Mouse (Mus musculus): ENCODE measurements around the gene Vmn1r14. TPM values are rescaled to one million over a fixed set of nuclear protein-coding genes. Genes with fewer than 3 reads are reported as not detected.
A peak's percentile ranks its signal among the peaks of the same experiment; 100 is the strongest.
"Not testable (repeated sequence)": the region's sequence is repeated elsewhere in the genome, so short reads cannot be mapped to it uniquely, and the experiment has no call there.

Vmn1r14 gene
- not detected in 2 replicates for polyA plus RNA-seq (2015; fragmentation: Nextera tagmentation; extraction: Ambion mirVana)

DNA sequence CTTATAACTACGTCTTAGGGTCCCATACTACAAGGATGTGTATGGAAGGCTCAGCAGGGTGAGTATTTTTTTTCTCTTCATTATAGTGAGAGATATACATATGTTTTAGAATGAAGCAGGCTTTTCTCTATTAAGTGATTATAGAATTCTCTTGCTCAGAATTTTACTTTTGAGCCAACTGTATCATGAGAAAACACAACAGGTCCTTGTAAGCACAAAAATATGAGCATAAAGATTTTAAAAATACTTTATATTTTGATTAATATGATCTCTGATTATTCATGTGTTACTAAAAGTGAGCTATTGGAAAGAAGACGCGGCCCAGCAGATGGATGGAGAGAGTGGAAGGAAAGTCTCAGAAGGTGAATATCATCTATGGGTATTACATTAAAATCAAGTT is at the start of gene Vmn1r14:
Vmn1r14 (plus strand) TSS at position 301 of the 400 bp plus-strand sequence.
- Histone ChIP-seq H3K4me3 (ENCODE audit: low read depth, low read length) (no peak within 1 kb of the TSS), H3K4me1 (ENCODE audit: control insufficient read depth, low read depth, low read length) (no peaks in the 10 kb centered on the region), H3K9ac (ENCODE audit: low read depth, low read length) (no peak within 1 kb of the TSS), H3K36me3 (ENCODE audit: control insufficient read depth, insufficient read depth) (no peaks in the 10 kb centered on the region), H3K9me3 (replicated peaks; ENCODE audit: control insufficient read depth, low read length) (no peaks in the 10 kb centered on the region), H3K27ac (ENCODE audit: low read length) (no peak within 1 kb of the TSS), H3K4me2 (ENCODE audit: low read depth, low read length) (no peak within 1 kb of the TSS), H3K27me3 (ENCODE audit: control insufficient read depth, insufficient read depth, low read depth, low read length) (no peaks in the 10 kb centered on the region)
- 77% methylated on average over 3 of the region's 3 CpGs for WGBS (ENCODE audit: insufficient replicate concordance)
- ATAC-seq (ENCODE audit: low read depth), result no peak

DNA sequence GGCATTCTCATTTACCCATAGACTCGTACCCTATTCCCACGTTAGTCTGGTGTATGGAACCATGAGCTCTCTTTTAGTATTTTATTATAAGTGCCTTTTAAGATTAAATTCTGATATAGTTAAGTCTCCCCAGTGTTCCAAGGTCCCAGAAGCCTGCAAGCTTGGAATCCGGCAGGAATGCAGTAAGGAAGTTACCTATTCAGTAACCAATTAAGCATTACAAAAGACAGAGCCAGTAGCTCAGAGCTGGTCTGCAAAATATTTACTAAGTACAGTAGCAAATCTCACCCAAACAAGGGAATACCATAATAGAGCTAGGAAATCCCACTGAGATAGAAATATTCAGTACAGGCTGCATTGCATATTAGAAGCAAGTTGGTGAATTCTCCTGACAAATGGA is 41.5 kb upstream of the Vmn1r14 start:
- H3K9me3 ChIP-seq (replicated peaks; ENCODE audit: control insufficient read depth, low read length); H3K27ac ChIP-seq (ENCODE audit: low read length); H3K4me1 ChIP-seq (ENCODE audit: control insufficient read depth, low read depth, low read length); H3K9ac ChIP-seq (ENCODE audit: low read depth, low read length); H3K4me3 ChIP-seq (ENCODE audit: low read depth, low read length); ATAC-seq (ENCODE audit: low read depth); H3K4me2 ChIP-seq (ENCODE audit: low read depth, low read length); H3K27me3 ChIP-seq (ENCODE audit: control insufficient read depth, insufficient read depth, low read depth, low read length); H3K36me3 ChIP-seq (ENCODE audit: control insufficient read depth, insufficient read depth): not testable (repeated sequence)
- WGBS (ENCODE audit: insufficient replicate concordance), result 41% methylated on average over 3 of the region's 3 CpGs

- not testable (repeated sequence) for H3K9me3 ChIP-seq (replicated peaks; ENCODE audit: control insufficient read depth, low read length); H3K27ac ChIP-seq (ENCODE audit: low read length); H3K4me1 ChIP-seq (ENCODE audit: control insufficient read depth, low read depth, low read length); ATAC-seq (ENCODE audit: low read depth); H3K9ac ChIP-seq (ENCODE audit: low read depth, low read length); H3K4me2 ChIP-seq (ENCODE audit: low read depth, low read length); H3K4me3 ChIP-seq (ENCODE audit: low read depth, low read length); H3K36me3 ChIP-seq (ENCODE audit: control insufficient read depth, insufficient read depth); H3K27me3 ChIP-seq (ENCODE audit: control insufficient read depth, insufficient read depth, low read depth, low read length)
- 81% methylated on average over 1 of the region's 1 CpGs for WGBS (ENCODE audit: insufficient replicate concordance)
Observed at GRCm38 (mm10) chr6:57202990-57203389, 28.5 kb upstream of the Vmn1r14 start, which contains the start of gene Vmn1r13. TSS of gene Vmn1r13 (plus strand) at chr6:57203290.

- 38% methylated on average over 1 of the region's 1 CpGs for WGBS (ENCODE audit: insufficient replicate concordance)
Observed at GRCm38 (mm10) chr6:57257652-57258051, 26.2 kb downstream of the Vmn1r14 start, which contains the start of gene Vmn1r15. TSS of gene Vmn1r15 (plus strand) at chr6:57257952.

DNA sequence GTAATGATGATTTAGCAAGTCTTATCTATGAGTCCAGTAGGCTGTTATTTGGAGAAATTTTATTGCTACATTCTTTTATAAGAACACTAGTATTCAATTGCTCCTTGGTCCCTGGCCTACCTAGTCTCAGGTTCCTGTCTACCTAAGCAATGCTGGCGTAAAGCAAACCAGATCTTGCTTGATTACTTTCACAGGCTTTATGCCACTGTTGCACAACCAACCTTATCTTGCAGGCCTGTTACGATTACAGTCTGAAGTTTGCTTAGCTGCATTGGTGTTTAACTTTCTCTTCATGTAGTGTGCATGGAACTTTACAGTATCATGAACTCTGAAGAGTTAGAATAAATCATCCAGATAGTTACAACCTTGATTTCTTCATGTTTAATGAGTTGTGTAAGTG is 29.5 kb downstream of the Vmn1r14 start:
- no peaks in the 10 kb centered on the region for H3K9me3 ChIP-seq (replicated peaks; ENCODE audit: control insufficient read depth, low read length)
- no peak overlapping the region for H3K9ac ChIP-seq (ENCODE audit: low read depth, low read length)
- H3K36me3 ChIP-seq (ENCODE audit: control insufficient read depth, insufficient read depth), result no peaks in the 10 kb centered on the region
- no peaks in the 10 kb centered on the region for H3K27me3 ChIP-seq (ENCODE audit: control insufficient read depth, insufficient read depth, low read depth, low read length)
- 0 out of 2 replicates have a peak, but pooled peaks have one; percentile 19 for ATAC-seq (ENCODE audit: low read depth)
- no peak overlapping the region for H3K4me3 ChIP-seq (ENCODE audit: low read depth, low read length)
- no peak overlapping the region for H3K27ac ChIP-seq (ENCODE audit: low read length)
- WGBS (ENCODE audit: insufficient replicate concordance), result 49% methylated on average over 2 of the region's 2 CpGs
- H3K4me2 ChIP-seq (ENCODE audit: low read depth, low read length), result no peak overlapping the region
- no peaks in the 10 kb centered on the region for H3K4me1 ChIP-seq (ENCODE audit: control insufficient read depth, low read depth, low read length)

More at GRCm38 (mm10) chr6:57257652-57258051, 26.2 kb downstream of the Vmn1r14 start, which contains the start of gene Vmn1r15:
- no peak within 1 kb of the TSS for H3K4me2 ChIP-seq (ENCODE audit: low read depth, low read length)
- no peak for ATAC-seq (ENCODE audit: low read depth)
- no peak within 1 kb of the TSS for H3K27ac ChIP-seq (ENCODE audit: low read length)
- no peak within 1 kb of the TSS for H3K9ac ChIP-seq (ENCODE audit: low read depth, low read length)
- no peaks in the 10 kb centered on the region for H3K4me1 ChIP-seq (ENCODE audit: control insufficient read depth, low read depth, low read length)
- no peak within 1 kb of the TSS for H3K4me3 ChIP-seq (ENCODE audit: low read depth, low read length)
- H3K27me3 ChIP-seq (ENCODE audit: control insufficient read depth, insufficient read depth, low read depth, low read length), result no peaks in the 10 kb centered on the region
- H3K9me3 ChIP-seq (replicated peaks; ENCODE audit: control insufficient read depth, low read length), result no peaks in the 10 kb centered on the region
- H3K36me3 ChIP-seq (ENCODE audit: control insufficient read depth, insufficient read depth), result no peaks in the 10 kb centered on the region

GRCm38 (mm10) chr6:57271881-57272280 is 40.4 kb downstream of the Vmn1r14 start:
- H3K36me3 ChIP-seq (ENCODE audit: control insufficient read depth, insufficient read depth), result no peaks in the 10 kb centered on the region
- 39% methylated on average over 3 of the region's 3 CpGs for WGBS (ENCODE audit: insufficient replicate concordance)
- no peaks in the 10 kb centered on the region for H3K27me3 ChIP-seq (ENCODE audit: control insufficient read depth, insufficient read depth, low read depth, low read length)
- H3K4me3 ChIP-seq (ENCODE audit: low read depth, low read length), result no peak overlapping the region
- H3K27ac ChIP-seq (ENCODE audit: low read length), result no peak overlapping the region
- H3K9me3 ChIP-seq (replicated peaks; ENCODE audit: control insufficient read depth, low read length), result no peaks in the 10 kb centered on the region
- no peak overlapping the region for H3K4me2 ChIP-seq (ENCODE audit: low read depth, low read length)
- H3K4me1 ChIP-seq (ENCODE audit: control insufficient read depth, low read depth, low read length), result no peaks in the 10 kb centered on the region
- H3K9ac ChIP-seq (ENCODE audit: low read depth, low read length), result no peak overlapping the region
- ATAC-seq (ENCODE audit: low read depth), result no peak

DNA sequence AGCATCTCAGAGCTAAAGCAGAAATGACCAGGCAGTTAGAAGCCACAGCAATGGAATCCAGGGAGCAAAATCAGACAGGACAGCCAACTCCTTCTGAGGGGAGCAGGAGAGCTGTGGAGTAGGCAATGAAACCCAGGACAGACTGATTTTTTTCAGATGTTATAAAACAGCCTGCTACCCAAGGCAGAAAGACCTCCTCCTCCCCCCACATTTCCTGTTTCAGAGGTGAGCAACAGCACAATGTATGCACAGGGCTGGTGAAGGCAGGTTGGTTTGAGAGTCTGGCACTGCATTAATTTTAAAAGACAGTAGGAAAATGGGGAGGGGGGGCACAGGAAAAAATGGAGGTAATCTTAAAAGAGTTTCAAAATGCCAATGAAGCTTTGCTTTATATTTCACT is 41.0 kb downstream of the Vmn1r14 start:
- Histone ChIP-seq H3K4me3 (ENCODE audit: low read depth, low read length) (no peak overlapping the region), H3K36me3 (ENCODE audit: control insufficient read depth, insufficient read depth) (no peaks in the 10 kb centered on the region), H3K4me2 (ENCODE audit: low read depth, low read length) (no peak overlapping the region), H3K27me3 (ENCODE audit: control insufficient read depth, insufficient read depth, low read depth, low read length) (no peaks in the 10 kb centered on the region), H3K9me3 (replicated peaks; ENCODE audit: control insufficient read depth, low read length) (no peaks in the 10 kb centered on the region), H3K9ac (ENCODE audit: low read depth, low read length) (no peak overlapping the region), H3K4me1 (ENCODE audit: control insufficient read depth, low read depth, low read length) (no peaks in the 10 kb centered on the region), H3K27ac (ENCODE audit: low read length) (no peak overlapping the region)
- no peak for ATAC-seq (ENCODE audit: low read depth)

GRCm38 (mm10) chr6:57278952-57279351 is 47.5 kb downstream of the Vmn1r14 start:
- H3K4me1 ChIP-seq (ENCODE audit: control insufficient read depth, low read depth, low read length), result no peaks in the 10 kb centered on the region
- no peak overlapping the region for H3K27ac ChIP-seq (ENCODE audit: low read length)
- H3K4me2 ChIP-seq (ENCODE audit: low read depth, low read length), result no peak overlapping the region
- ATAC-seq (ENCODE audit: low read depth), result no peak
- H3K4me3 ChIP-seq (ENCODE audit: low read depth, low read length), result no peak overlapping the region
- no peaks in the 10 kb centered on the region for H3K27me3 ChIP-seq (ENCODE audit: control insufficient read depth, insufficient read depth, low read depth, low read length)
- no peaks in the 10 kb centered on the region for H3K36me3 ChIP-seq (ENCODE audit: control insufficient read depth, insufficient read depth)
- H3K9me3 ChIP-seq (replicated peaks; ENCODE audit: control insufficient read depth, low read length), result no peaks in the 10 kb centered on the region
- H3K9ac ChIP-seq (ENCODE audit: low read depth, low read length), result no peak overlapping the region
